Mouse (Mus musculus) left cerebral cortex, adult 11 months (tissue): ENCODE results near the gene Lsp1.

ENCODE experiments used
- DNase-seq: peaks from one replicate; pipeline ENCODE4 v3.0.0; 2022; ENCODE audit warnings: low spot score

The Lsp1 gene

GRCm38 (mm10) chr7:142538766-142539165, 78.2 kb downstream of the Lsp1 start:
- DNase-seq: no peak

GRCm38 (mm10) chr7:142539828-142540227, 79.2 kb downstream of the Lsp1 start:
- no peak for DNase-seq

GRCm38 (mm10) chr7:142542771-142543303, 82.2 kb downstream of the Lsp1 start:
- no peak for DNase-seq
